Mouse (Mus musculus) kidney, postnatal 0 days (tissue): Measurements from ENCODE around the gene Gins1. TPM values are rescaled to one million over a fixed set of nuclear protein-coding genes. Genes with fewer than 3 reads are reported as not detected.

Source experiments
- ATAC-seq: fragments of 200-750 bp; cut with Nextera tagmentation; replicated peaks from 2 replicates; pipeline ENCODE4 v1.8.0; 2017; ENCODE audit warnings: low read depth, moderate number of reproducible peaks, moderate TSS enrichment, moderate library complexity; ENCODE audit not compliant: low FRiP score
- DNase-seq: peaks from one replicate; pipeline ENCODE4 v3.0.0-alpha.2; 2016; ENCODE audit warnings: low spot score
- H3K27ac ChIP-seq: fragments of 300-500 bp; sonication (generic); 2 replicates; pipeline ENCODE4 v1.5.1; 2014; ENCODE audit warnings: mild to moderate bottlenecking
- H3K27me3 ChIP-seq: fragments of 300-500 bp; sonication (generic); 2 replicates; pipeline ENCODE4 v1.6.1; 2014; ENCODE audit warnings: low read length, mixed read lengths; ENCODE audit not compliant: insufficient read depth
- H3K36me3 ChIP-seq: fragments of 300-500 bp; sonication (generic); 2 replicates; pipeline ENCODE4 v1.6.1; 2014; ENCODE audit warnings: low read length, mixed read lengths; ENCODE audit not compliant: insufficient read depth
- H3K4me1 ChIP-seq: fragments of 300-500 bp; sonication (generic); replicated peaks from 2 replicates; pipeline ENCODE4 v1.6.1; 2014; ENCODE audit warnings: antibody characterized with exemption, low read length, mixed read lengths; ENCODE audit not compliant: insufficient read depth
- H3K4me2 ChIP-seq: fragments of 300-500 bp; sonication (generic); 2 replicates; pipeline ENCODE4 v1.6.1; 2014; ENCODE audit warnings: mild to moderate bottlenecking, low read length, moderate library complexity, mixed read lengths
- H3K4me3 ChIP-seq: fragments of 300-500 bp; sonication (generic); replicated peaks from 2 replicates; pipeline ENCODE4 v1.5.1; 2014; ENCODE audit warnings: low read depth, low read length
- H3K9ac ChIP-seq: fragments of 300-500 bp; sonication (generic); 2 replicates; pipeline ENCODE4 v1.6.1; 2014; ENCODE audit warnings: low read depth, low read length
- H3K9me3 ChIP-seq: fragments of 300-500 bp; sonication (generic); replicated peaks from 2 replicates; pipeline ENCODE4 v1.6.1; 2016; ENCODE audit warnings: low read length, inconsistent platforms, mixed read lengths
- CTCF ChIP-seq: IDR thresholded peaks from 2 replicates; pipeline ENCODE4 v1.5.1; 2016; ENCODE audit warnings: antibody characterized with exemption, low read depth, mild to moderate bottlenecking, moderate library complexity
- WGBS: fragments of 180-500 bp; shearing (Covaris S2); extraction: QIAGEN DNeasy Blood & Tissue Kit; methylation state at CpG from one replicate; pipeline ENCODE4 v1.1.7; 2014; 5-methylcytosine and 5-hydroxymethylcytosine counted together
- polyA plus RNA-seq: library from polyadenylated mRNA; unstranded; fragments of >200 nt; fragmentation: Nextera tagmentation; extraction: Ambion mirVana; gene quantifications from 2 replicates; pipeline ENCODE4 v1.2.1, GENCODE M21; 2015

Gins1 gene
- polyA plus RNA-seq, 1 experiment from 2014 or later, result 26.4 TPM

GRCm38 (mm10) chr2:150874508-150874907 lies 30.7 kb upstream of the Gins1 start:
- H3K9me3 ChIP-seq, result no peaks in the 10 kb centered on the region
- H3K27me3 ChIP-seq, result no peaks in the 10 kb centered on the region
- no peak for ATAC-seq
- TF ChIP-seq CTCF, result no peak
- no peaks in the 10 kb centered on the region for H3K36me3 ChIP-seq
- no peak overlapping the region for H3K27ac ChIP-seq
- H3K4me3 ChIP-seq, result no peak overlapping the region
- H3K9ac ChIP-seq, result no peak overlapping the region
- WGBS, result 85% methylated on average over 1 of the region's 1 CpGs
- H3K4me2 ChIP-seq, result no peak overlapping the region
- H3K4me1 ChIP-seq, result no peaks in the 10 kb centered on the region
- DNase-seq, result no peak

- Histone ChIP-seq H3K27ac (no peak overlapping the region), H3K27me3 (no peaks in the 10 kb centered on the region), H3K4me3 (no peak overlapping the region), H3K36me3 (no peaks in the 10 kb centered on the region), H3K4me1 (no peaks in the 10 kb centered on the region), H3K9ac (no peak overlapping the region), H3K9me3 (no peaks in the 10 kb centered on the region), H3K4me2 (no peak overlapping the region)
- ATAC-seq, result no peak
- DNase-seq, result no peak
- WGBS, result 98% methylated on average over 1 of the region's 1 CpGs
- no peak for TF ChIP-seq CTCF
These were observed 30.0 kb upstream of the Gins1 start for GRCm38 (mm10) chr2:150875226-150875625.

- Histone ChIP-seq H3K4me2 (no peak overlapping the region), H3K4me1 (no peaks in the 10 kb centered on the region), H3K9ac (no peak overlapping the region), H3K9me3 (no peaks in the 10 kb centered on the region), H3K4me3 (no peak overlapping the region), H3K36me3 (no peaks in the 10 kb centered on the region), H3K27me3 (no peaks in the 10 kb centered on the region), H3K27ac (no peak overlapping the region)
- TF ChIP-seq CTCF, result no peak
- DNase-seq, result peak; percentile 14
- 65% methylated on average over 4 of the region's 4 CpGs for WGBS
- ATAC-seq, result no peak
These were observed 27.6 kb upstream of the Gins1 start for GRCm38 (mm10) chr2:150877561-150877960.

- Histone ChIP-seq H3K36me3 (no peaks in the 10 kb centered on the region), H3K27ac (no peak overlapping the region), H3K4me2 (no peak overlapping the region), H3K27me3 (no peaks in the 10 kb centered on the region), H3K4me3 (no peak overlapping the region), H3K9ac (no peak overlapping the region), H3K4me1 (no peaks in the 10 kb centered on the region), H3K9me3 (no peaks in the 10 kb centered on the region)
- WGBS, result 93% methylated on average over 8 of the region's 8 CpGs
- DNase-seq, result no peak
- no peak for TF ChIP-seq CTCF
- no peak for ATAC-seq
These were observed 21.0 kb upstream of the Gins1 start for GRCm38 (mm10) chr2:150884075-150884778.

- H3K4me2 ChIP-seq, result no peak overlapping the region
- H3K36me3 ChIP-seq, result no peaks in the 10 kb centered on the region
- H3K9me3 ChIP-seq, result no peaks in the 10 kb centered on the region
- H3K27ac ChIP-seq, result no peak overlapping the region
- no peak overlapping the region for H3K9ac ChIP-seq
- H3K4me3 ChIP-seq, result no peak overlapping the region
- WGBS, result 89% methylated on average over 1 of the region's 1 CpGs
- H3K27me3 ChIP-seq, result no peaks in the 10 kb centered on the region
- DNase-seq (no peak), ATAC-seq (peak; percentile 25; the same call in 1 of the 2 replicates)
- TF ChIP-seq CTCF, result no peak
- H3K4me1 ChIP-seq, result no peaks in the 10 kb centered on the region
These were observed 20.5 kb upstream of the Gins1 start for GRCm38 (mm10) chr2:150884779-150885110.

GRCm38 (mm10) chr2:150885814-150886213 lies 19.4 kb upstream of the Gins1 start:
- no peak for ATAC-seq
- no peaks in the 10 kb centered on the region for H3K9me3 ChIP-seq
- H3K27me3 ChIP-seq, result no peaks in the 10 kb centered on the region
- no peak overlapping the region for H3K9ac ChIP-seq
- no peaks in the 10 kb centered on the region for H3K4me1 ChIP-seq
- TF ChIP-seq CTCF, result no peak
- DNase-seq, result no peak
- WGBS, result 71% methylated on average over 1 of the region's 1 CpGs
- no peak overlapping the region for H3K4me2 ChIP-seq
- H3K4me3 ChIP-seq, result no peak overlapping the region
- no peaks in the 10 kb centered on the region for H3K36me3 ChIP-seq
- no peak overlapping the region for H3K27ac ChIP-seq

GRCm38 (mm10) chr2:150886315-150886714 lies 18.9 kb upstream of the Gins1 start:
- no peak for DNase-seq
- H3K27me3 ChIP-seq, result no peaks in the 10 kb centered on the region

More at GRCm38 (mm10) chr2:150886315-150886714, 18.9 kb upstream of the Gins1 start:
- Histone ChIP-seq H3K4me3 (no peak overlapping the region), H3K9me3 (no peaks in the 10 kb centered on the region), H3K36me3 (no peaks in the 10 kb centered on the region), H3K4me2 (no peak overlapping the region), H3K4me1 (no peaks in the 10 kb centered on the region), H3K9ac (no peak overlapping the region), H3K27ac (no peak overlapping the region)
- ATAC-seq, result no peak
- TF ChIP-seq CTCF, result no peak
